Mouse (Mus musculus) kidney, adult 18-20 months (tissue): ENCODE results near the gene Clec4f.
"Not testable (repeated sequence)": the region's sequence is repeated elsewhere in the genome, so short reads cannot be mapped to it uniquely, and the experiment has no call there.

Experiments
- DNase-seq: peaks from one replicate; pipeline ENCODE4 v3.0.0; 2021

The Clec4f gene

DNA sequence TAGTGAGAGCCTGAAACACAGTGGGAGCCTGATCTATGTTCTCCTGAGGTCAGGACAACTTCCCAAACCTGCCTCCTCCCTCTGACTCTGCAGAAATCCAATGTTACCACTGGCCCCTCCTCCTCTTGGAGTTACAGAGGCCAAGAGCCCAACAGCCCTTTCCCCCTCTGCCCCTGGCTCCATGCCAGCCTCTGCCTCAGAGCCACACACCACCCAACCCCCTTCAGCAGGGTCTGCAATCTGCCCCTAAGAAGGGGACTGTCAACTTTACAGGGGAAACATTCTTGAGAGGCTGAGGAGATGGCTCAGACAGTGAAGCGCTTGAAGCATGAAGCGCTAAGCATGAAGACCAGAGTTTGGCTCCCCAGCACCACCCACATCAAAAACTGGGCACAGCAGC lies at the start of gene Clec4f:
Clec4f (minus strand) TSS at position 101 of the 400 bp plus-strand sequence.
- no peak for DNase-seq

DNA sequence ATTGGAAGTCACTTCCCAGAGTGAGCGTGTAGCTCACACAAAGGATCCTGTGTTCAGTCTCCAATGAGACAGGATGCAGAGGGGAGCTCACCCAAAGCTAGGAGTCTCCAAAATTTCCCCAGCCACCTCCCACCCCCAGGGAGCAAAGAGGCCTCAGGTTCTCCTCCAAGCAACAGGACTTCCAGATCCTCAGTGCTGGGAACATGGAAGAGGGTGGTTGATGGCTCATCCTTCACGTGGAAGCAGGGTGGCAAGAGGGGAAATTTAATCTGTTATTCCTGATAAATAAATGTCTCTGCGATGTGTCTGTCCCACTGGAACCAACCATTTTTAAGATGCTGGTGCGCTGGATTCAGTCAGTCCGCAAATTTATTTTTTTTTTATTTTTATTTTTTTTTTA lies 48.7 kb upstream of the Clec4f start:
- DNase-seq = no peak

DNA sequence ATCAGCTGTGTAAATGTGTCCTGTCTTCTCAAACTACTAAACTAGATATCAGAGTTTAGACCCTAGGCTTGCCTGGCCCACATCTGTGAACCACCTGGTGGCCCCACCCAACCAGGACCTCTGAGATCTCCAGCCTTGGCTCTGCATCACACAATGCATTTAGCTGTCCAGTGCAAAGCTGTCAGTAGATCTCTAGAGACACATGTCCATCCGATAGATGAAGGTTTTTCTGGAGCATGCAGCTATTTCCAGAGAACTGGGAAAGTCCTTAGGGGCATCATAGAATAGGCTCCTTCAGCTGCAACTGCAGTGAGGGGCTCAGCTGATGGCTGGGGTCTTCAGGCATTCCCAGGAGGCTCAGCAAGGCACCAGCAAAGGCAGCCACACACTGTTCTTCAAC lies 48.3 kb upstream of the Clec4f start:
- DNase-seq = no peak

DNA sequence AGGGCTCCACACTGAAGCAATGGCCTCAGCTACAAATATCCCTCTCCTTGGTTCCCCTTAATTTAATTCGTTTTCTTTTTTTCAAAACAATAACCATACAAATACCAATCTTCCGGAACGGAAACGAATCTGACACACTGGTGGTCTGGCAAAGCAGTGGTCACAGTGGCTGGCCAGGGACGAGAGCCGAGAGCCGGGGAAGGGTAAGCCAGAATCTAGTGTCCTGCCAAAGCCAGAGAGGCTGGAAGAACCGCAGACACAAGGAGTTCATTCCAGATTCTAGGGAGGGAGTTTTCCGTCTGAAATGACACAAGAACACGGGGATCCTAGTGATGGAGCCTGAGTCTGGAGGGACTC lies 47.7 kb upstream of the Clec4f start:
- no peak for DNase-seq

DNA sequence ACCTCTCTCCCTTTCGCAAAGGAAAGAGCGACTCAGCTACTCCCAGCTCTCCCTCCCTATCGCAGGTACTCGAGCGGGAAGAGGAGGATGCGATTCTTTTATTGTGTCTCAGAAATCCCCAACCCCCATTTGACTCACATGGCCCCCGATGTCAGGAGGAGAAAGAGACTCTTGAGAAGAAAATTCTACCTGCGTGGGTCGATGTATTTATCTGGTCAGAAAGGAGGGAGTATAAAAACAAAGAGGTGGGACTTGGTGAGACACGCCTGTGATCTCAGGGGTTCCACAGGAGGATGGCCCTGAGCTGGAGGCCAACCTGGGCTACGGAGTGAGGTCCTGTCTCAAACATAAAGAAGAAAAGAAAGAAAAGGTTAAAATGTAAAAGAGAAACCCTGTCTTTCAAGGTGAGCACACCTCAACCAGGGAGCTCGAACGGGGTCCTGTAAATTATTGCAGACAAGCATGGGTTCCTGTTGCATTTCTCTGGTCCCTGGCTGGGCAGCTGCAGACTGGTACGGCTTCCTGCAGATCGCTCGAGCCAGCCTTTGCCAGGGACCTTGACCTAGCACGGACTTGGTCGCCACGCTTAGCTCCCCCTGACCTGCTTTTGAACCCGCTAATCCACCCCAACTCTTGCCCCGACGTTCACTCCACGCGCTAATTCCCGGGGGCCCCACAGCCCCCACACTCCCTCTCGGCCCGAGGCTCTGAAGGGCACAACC lies 47.2 kb upstream of the Clec4f start:
- no peak for DNase-seq

DNA sequence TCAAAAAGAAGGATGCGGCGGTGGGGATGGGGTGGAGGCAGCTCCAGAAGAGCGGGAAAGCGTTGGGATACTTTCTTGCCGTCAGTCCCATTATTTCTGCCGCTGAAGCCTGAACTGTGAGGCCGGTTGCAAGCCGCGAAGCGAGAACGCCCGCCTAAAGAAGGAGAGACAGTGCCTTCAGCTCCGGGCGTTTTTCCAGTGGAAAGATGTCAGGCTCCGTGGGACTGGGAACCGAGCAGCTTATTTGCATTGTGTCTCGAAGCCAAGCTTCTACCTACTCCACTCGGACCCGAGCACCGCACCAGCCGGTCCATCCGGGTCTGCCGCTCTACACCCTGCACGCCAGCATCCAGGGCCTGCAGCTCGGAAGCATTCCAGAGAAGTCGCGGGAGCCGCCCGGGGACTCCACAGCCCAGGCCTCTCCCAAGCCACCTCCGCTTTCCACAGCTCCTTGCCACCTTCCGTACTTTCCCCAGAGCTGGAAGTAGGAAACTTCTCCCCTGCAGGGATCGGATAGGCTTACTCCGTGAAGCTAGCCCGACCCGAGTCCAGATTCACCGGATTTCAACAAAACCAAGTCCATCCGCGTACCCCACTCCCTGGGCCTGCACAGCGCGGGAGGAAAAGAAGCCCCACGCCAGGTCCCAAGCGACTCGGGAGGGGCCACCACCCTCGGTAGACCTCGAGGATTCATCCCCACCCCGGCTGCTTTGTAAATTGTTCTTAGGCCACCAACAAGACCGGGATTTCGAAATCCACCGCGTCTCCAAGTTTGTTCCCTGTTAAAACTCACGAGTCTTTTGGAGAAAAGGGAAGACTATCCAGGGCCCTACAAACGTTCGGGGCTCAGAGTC lies 46.4 kb upstream of the Clec4f start:
- DNase-seq = no peak

DNA sequence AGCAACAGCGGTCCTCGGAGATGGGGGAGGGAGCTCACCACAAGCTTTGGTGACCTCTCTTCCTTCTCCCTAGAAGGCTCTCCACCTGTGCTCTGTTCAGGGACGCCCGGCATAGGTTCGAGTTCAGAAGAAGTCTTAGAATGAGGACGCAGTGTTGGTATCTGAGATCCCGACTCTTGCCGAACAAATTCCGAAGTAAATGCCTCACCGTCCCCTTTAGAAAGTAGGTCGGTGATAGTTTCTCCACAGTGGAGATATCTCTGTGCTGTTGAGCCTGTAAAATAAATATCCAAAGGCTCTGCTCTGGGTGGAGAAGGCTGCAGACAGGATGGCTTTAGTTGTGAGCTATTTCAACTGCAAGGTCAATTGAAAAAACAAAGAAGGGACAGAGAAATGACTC lies 45.0 kb upstream of the Clec4f start:
- DNase-seq = no peak

DNA sequence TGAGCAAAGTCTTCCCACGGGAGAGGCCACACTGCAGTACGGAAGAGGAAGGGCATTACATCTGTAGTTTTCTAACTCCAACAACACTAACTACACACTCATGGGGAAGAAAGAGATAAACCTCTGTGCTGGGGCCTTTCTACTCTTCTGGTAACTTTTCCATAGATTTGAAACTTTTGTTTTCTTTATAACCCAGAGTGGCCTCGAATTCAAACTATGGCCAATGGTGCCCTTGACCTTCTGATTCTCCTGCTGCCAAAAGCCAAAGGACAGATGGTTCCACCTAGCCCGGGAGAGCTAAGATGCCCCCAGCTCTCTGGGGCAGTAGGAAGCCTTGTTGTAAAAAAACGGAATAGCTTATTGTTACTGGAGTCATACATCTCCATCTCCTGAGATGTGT lies 44.0 kb upstream of the Clec4f start:
- DNase-seq = no peak

DNA sequence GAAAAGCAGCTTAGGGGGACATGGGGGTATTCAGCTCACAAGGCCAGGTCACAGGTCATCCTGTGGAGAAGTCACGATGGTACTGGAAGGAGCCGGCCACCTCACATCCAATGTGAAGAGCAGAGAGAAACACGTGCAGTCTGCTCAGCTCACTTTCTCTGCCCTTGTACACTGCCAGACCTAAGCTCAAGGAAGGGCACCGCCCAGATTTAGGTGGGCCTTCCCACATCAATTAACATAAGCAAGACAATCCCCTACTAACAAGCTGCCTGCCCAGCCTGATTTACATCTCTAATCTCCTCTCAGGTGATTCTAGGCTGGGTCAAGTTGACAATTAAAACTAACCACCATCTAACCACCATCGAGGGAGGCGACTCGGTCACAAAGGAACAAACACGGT lies 41.9 kb upstream of the Clec4f start:
- DNase-seq = no peak

DNA sequence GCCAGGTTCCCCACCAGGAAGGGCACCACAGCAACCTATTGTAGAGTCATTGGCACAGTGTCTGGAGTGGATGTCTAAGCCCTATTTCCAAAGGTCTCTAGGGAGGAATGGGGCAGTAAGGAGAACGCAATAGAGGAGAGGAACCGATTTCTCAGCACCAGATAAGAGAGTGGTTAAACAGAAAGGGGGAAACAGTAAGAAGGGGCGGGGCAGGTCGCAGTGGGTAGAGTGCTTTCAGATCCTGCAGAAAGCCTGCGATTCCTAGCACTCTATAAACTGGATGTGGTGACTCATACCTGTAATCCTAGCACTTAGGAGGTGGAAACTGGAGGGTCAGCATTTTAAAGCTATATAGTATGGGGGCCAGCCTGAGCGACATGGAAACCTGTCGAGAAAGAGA lies 40.7 kb upstream of the Clec4f start:
- DNase-seq = no peak

DNA sequence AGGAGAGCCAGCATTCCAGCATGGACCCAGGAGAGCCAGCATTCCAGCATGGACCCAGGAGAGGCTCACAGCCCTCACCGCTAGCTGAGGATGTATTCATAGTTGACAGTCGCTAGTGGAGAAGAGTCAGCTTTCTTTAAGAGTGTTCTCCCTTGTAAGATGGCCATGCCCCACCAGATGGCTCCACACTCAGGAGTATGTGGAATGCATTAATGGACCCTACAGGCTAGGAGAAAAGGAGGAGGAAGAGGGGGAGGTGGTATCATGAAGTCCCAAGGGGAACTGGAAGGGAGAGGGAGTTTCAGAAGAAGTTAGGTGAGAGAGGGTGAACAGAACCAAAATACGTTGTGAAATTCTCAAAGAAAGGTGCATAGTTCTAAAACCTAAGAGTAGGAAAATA lies 39.7 kb upstream of the Clec4f start:
- no peak for DNase-seq

DNA sequence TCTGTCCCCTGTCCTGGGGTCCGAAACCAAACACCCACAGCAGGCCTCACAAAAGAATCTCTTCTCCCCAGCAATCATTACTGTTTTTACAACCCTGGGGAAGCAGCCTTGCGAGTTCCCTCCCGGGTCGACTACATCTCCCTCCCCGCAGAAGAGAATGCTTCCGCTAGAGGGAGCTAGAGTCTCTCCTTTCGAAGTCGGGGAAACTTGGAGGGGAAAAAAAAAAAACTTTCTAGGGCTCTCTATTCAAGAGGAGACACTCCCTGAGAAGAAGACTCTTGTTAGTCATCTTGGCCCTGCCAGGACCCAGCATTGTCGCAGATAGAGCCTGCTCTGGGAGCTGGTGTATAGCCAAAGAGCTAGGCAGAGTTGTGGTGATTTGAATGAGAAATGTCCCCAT lies 37.8 kb upstream of the Clec4f start:
- DNase-seq = no peak

DNA sequence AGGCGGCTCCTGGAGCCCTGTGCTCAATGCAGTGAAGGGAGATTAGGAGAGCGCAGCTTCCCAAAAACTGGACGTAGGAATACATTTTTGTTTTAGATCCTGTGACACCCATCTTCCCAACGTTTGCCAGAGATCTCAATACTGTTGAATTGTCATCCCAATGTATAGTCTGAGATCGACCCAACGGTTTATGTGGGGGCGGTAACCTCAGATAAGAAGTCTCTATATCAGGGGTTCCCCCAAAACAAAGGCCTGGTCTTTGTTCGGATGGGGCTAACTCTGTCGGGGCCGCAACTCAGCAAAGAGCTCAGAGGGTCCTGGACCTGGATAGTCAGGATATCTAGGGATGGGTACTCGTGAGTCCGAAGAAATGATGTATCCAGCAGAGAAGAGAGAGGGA lies 37.0 kb upstream of the Clec4f start:
- no peak for DNase-seq

DNA sequence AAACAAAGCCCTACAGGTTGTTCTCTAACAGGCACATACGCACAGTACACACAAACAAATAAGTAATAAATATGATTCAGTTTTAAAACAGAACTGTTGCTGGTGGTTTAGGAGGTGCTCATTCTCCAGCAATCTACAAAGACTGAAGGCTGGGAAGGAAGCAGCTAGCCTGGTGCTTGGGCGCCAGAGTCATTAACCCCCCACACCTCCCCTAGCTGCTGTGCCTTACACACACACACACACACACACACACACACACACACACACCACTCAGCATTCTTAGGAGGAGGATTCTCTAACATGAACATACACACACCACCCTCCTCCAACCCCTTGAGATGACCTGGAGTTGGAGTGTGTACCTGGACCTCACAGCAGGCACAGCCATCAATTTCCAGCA lies 34.9 kb upstream of the Clec4f start:
- no peak for DNase-seq

DNA sequence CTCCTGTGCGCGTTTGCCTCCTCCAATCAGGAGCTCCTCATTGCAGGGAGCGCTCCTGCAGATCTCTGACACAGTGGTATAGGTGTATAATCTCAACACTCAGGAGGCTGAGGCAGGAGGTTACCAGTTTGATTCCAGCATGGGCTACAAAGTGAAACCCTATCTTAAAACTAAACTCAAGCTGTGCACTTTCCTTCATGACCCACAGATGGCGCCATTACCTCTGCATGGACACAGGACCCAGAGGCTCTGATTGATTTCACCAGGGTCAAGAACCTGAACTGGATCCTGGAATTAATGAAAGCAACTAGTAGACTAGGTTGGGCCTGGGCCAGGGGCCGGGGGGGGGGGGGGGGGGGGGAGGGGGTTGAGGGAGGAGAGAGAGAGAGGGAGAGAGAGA lies 34.3 kb upstream of the Clec4f start:
- peak; percentile 56 for DNase-seq

DNA sequence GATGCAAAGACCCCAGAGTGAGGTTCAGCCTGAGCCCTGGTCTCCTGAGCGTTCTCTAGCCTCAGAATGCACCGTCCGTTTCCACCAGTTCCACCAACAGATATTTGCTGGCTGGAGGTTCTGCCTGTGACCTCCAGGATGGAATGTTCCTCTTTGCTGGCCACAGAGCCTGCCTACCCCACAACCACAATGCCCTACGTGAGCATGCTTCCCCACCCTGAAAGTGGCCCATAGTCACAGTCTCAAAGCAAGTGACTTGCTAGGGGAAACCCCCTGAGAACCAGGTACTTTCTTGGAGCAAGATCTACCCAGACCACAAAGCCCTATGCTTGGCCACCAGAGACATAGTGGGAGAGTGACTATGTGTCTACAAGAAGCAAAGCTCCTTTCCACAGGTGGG lies 33.4 kb upstream of the Clec4f start:
- DNase-seq = no peak

DNA sequence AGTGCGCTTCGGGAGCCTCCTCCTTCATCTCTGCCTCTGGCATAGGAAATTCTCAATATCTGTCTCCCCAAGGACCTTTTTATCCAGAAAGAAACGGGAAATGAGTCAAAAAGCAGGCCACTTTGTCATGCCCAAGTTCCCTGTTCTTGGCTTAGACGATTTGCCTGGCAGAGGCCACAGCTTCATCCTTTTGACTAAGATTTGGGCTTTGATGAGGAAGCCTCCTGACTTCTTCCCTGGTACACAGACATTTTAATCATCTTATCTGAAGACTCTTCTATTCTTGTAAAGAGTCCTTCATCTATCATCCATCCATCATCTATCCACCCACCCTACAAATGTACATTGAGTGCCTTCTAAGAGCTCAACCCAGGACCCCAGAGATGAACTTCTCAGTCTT lies 21.8 kb upstream of the Clec4f start, which contains the start of gene Cd207:
Cd207 (minus strand) TSS at position 101 of the 400 bp plus-strand sequence.
- DNase-seq = no peak

DNA sequence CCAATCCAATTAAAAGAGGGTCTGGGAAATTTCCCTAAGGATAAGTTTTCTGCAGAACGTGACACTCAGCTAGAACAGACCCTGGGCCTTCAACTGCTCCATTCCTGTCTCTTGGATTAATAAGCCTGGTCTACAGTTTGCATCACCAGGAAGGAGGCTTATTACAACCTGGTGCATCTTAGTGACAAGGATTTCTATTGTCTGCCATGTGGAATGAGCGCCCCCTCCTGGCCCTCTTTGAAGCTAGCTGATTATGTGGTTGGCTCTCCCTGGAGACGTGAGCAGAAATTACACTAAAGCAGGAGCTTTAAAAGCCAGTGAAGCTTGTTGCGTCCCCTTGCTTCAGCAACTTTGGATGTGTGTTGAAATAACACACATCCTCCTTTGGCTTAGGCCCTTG lies 17.4 kb upstream of the Clec4f start:
- peak; percentile 62 for DNase-seq

DNA sequence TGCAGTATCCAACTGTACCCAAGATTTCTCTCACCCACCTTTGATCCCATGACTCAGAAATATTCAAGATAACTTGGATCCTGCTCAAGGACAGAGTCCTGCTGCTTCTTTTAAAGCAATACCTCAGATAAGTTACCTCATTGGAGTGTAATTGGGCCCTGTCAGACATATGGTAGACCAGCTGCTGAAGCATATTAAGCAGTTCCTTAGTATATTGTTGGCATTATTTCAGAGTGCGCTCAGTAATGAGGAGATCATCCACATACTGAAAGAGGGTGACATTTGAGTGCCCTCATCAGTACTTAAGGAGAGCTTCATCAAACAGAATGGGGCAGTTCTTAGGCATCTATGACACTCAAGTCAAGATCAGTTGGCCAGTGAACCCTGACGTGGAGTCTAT lies 9.0 kb upstream of the Clec4f start:
- no peak for DNase-seq

DNA sequence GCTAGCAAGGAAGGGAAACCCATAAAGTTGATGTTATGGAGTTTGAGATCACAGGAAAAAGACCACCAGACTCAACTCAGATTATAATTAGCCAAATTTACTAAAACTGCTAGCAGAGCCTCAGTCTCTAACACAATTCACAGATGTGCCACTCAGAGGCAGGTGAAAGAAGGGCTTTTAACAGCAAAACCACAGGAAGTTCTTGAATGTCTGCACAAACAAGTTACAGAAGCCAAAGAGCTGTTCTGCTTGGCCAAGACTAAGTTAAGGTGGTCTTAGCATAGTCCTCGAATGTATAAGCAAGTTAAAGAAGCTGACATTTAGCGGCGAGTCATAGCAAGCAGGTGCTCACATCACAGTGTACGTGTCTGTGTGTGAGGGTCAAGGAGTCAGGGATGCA lies 4.8 kb upstream of the Clec4f start:
- no peak for DNase-seq

DNA sequence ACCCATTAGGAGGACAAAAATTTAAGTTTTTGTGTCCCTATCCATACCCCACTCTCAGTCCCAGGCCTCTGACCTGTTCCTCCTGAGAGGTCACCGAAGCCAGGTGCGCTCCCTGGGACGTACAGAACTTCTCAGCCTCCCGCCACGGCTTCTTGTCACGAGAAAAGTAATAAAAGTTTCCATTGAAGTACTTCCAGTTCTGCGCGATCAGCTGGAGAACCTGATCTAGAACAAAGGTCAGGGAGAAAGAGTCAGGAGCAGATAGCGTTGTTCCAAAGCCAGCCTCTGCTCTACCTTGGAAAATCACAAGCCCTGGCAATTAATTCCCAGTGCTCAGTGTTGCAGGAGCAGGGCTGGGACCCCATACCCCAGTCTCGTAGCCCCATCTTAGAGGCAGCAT lies 9.3 kb downstream of the Clec4f start:
- no peak for DNase-seq

DNA sequence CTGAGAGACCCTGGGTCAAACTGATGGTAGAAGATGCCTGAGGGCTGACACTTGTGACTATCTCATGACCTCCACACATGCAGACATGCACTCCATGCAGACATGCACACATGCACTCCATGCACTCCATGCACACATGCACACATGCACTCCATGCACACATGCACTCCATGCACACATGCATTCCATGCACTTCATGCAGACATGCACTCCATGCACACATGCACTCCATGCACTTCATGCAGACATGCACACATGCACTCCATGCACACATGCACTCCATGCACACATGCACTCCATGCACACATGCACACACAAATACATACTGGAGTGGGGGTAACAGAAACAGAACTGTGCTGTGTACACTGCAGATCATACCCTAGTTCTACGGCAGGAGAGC lies 20.7 kb downstream of the Clec4f start:
- no peak for DNase-seq

DNA sequence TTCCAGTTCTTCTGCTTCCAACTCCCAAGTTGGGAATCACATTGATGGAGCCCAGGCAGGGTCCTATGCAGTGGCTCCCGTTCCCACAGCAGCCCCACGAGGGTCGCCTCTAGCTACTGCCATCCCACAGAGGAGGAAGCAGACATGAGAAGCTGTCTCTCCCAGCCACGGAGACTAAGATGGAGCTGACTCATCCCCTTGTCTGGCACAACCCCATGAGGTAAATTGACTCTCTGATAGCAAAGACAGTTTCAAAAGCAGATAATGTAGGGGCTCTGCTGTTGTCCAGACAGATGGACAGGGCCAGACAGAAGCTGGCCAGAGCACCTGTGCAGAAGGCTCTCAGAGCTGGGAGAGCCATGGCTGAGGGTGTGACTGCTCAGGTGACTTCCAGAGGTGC lies 21.4 kb downstream of the Clec4f start:
- not testable (repeated sequence) for DNase-seq

DNA sequence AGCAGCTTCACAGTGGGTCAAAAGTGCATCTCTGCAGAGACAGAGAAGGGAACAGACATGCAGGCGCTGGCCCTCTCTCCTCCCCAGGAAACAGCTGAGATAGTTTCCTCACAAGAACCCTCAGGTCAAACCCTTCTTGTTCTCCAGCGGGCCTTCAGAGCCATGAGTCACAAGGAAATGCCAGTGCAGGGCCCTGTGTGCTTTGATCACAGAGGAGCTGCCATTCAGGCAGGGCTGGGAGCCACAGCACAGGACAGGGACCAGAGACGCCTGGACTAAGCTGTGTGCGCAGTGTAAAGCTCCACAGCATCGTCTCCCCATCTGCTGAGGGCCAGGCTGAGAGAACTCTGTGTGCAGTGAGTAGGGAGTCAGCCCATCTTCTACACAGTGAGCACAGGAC lies 21.9 kb downstream of the Clec4f start:
- DNase-seq = not testable (repeated sequence)

DNA sequence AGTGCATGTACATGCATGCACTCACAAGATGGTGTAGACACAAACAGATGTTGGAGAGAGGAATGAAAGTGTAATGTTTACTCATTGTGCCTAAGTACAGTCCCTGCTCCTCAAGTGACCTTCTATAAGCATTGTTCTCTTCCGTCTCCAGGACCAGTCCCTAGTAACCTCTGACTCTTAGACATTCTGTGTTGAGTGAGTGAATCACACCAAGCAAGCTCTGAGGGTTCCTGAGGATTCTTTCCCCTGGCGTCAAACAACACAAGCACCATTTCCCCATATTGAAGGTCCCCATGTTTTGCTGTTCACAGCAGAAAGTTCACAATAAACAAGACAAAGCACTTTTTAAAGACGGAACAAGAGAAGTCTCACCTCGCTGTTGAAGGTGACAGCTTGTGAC lies 24.2 kb downstream of the Clec4f start:
- DNase-seq = no peak
